Mouse (Mus musculus): ENCODE measurements at regions not wholly inside any gene's neighbourhood (a gene's known extent, or its start where the extent isn't known, plus 50 kb on each side); places are given as distances from the start of the nearest gene placed in this dataset.

- no peak overlapping the region for H3K27ac ChIP-seq (ENCODE audit: insufficient read depth, low read depth, low read length)
- H3K4me3 ChIP-seq (ENCODE audit: insufficient read depth, low read length) = no peak overlapping the region
- H3K4me1 ChIP-seq (ENCODE audit: control insufficient read depth, insufficient read depth, low read length) = peaks cover 6% of the 10 kb centered on the region
- no peak for TF ChIP-seq POLR2A (IDR thresholded peaks at IDR 0.05; ENCODE audit: borderline replicate concordance, low read depth, low read length)
- no peak for TF ChIP-seq CTCF (IDR thresholded peaks at IDR 0.05; ENCODE audit: low read depth, low read length)
Observed at GRCm38 (mm10) chr12:12147088-12147687, 114.8 kb upstream of the Fam49a start.

GRCm38 (mm10) chr12:12147847-12148246 is 114.1 kb upstream of the Fam49a start:
- TF ChIP-seq CTCF (IDR thresholded peaks at IDR 0.05; ENCODE audit: low read depth, low read length) (no peak), POLR2A (IDR thresholded peaks at IDR 0.05; ENCODE audit: borderline replicate concordance, low read depth, low read length) (no peak)

GRCm38 (mm10) chr12:12148659-12149399 is 113.1 kb upstream of the Fam49a start:
- Histone ChIP-seq H3K27ac (ENCODE audit: insufficient read depth, low read depth, low read length) (no peak overlapping the region), H3K4me1 (ENCODE audit: control insufficient read depth, insufficient read depth, low read length) (peaks cover 6% of the 10 kb centered on the region), H3K4me3 (ENCODE audit: insufficient read depth, low read length) (no peak overlapping the region)
- TF ChIP-seq CTCF (IDR thresholded peaks at IDR 0.05; ENCODE audit: low read depth, low read length) (no peak), POLR2A (IDR thresholded peaks at IDR 0.05; ENCODE audit: borderline replicate concordance, low read depth, low read length) (no peak)

More at GRCm38 (mm10) chr12:12147847-12148246, 114.1 kb upstream of the Fam49a start:
- H3K27ac ChIP-seq (ENCODE audit: insufficient read depth, low read depth, low read length) = no peak overlapping the region
- no peak overlapping the region for H3K4me3 ChIP-seq (ENCODE audit: insufficient read depth, low read length)
- H3K4me1 ChIP-seq (ENCODE audit: control insufficient read depth, insufficient read depth, low read length) = peaks cover 6% of the 10 kb centered on the region

- Histone ChIP-seq H3K4me1 (ENCODE audit: control insufficient read depth, insufficient read depth, low read length) (peaks cover 24% of the 10 kb centered on the region), H3K4me3 (ENCODE audit: insufficient read depth, low read length) (no peak overlapping the region), H3K27ac (ENCODE audit: insufficient read depth, low read depth, low read length) (peak overlapping the region; percentile 60)
- TF ChIP-seq POLR2A (IDR thresholded peaks at IDR 0.05; ENCODE audit: borderline replicate concordance, low read depth, low read length) (no peak), CTCF (IDR thresholded peaks at IDR 0.05; ENCODE audit: low read depth, low read length) (no peak)
Observed at GRCm38 (mm10) chr12:12164411-12164810, 97.5 kb upstream of the Fam49a start.

GRCm38 (mm10) chr12:12170581-12170980 is 91.4 kb upstream of the Fam49a start:
- Histone ChIP-seq H3K27ac (ENCODE audit: insufficient read depth, low read depth, low read length) (no peak overlapping the region), H3K4me3 (ENCODE audit: insufficient read depth, low read length) (no peak overlapping the region), H3K4me1 (ENCODE audit: control insufficient read depth, insufficient read depth, low read length) (peaks cover 33% of the 10 kb centered on the region)
- TF ChIP-seq CTCF (IDR thresholded peaks at IDR 0.05; ENCODE audit: low read depth, low read length) (no peak), POLR2A (IDR thresholded peaks at IDR 0.05; ENCODE audit: borderline replicate concordance, low read depth, low read length) (no peak)

GRCm38 (mm10) chr12:12172087-12172823 is 89.7 kb upstream of the Fam49a start:
- Histone ChIP-seq H3K4me1 (ENCODE audit: control insufficient read depth, insufficient read depth, low read length) (peaks cover 42% of the 10 kb centered on the region), H3K4me3 (ENCODE audit: insufficient read depth, low read length) (no peak overlapping the region), H3K27ac (ENCODE audit: insufficient read depth, low read depth, low read length) (peak overlapping the region; percentile 41)
- no peak for TF ChIP-seq CTCF (IDR thresholded peaks at IDR 0.05; ENCODE audit: low read depth, low read length)
- TF ChIP-seq POLR2A (IDR thresholded peaks at IDR 0.05; ENCODE audit: borderline replicate concordance, low read depth, low read length) = no peak

- Histone ChIP-seq H3K27ac (ENCODE audit: insufficient read depth, low read depth, low read length) (peak overlapping the region; percentile 72), H3K4me3 (ENCODE audit: insufficient read depth, low read length) (peak overlapping the region; percentile 36), H3K4me1 (ENCODE audit: control insufficient read depth, insufficient read depth, low read length) (peaks cover 37% of the 10 kb centered on the region)
- TF ChIP-seq POLR2A (IDR thresholded peaks at IDR 0.05; ENCODE audit: borderline replicate concordance, low read depth, low read length) (no peak), CTCF (IDR thresholded peaks at IDR 0.05; ENCODE audit: low read depth, low read length) (peak; percentile 94)
Observed at GRCm38 (mm10) chr12:12176331-12177263, 85.3 kb upstream of the Fam49a start.

GRCm38 (mm10) chr12:12177264-12178043 is 84.5 kb upstream of the Fam49a start:
- TF ChIP-seq POLR2A (IDR thresholded peaks at IDR 0.05; ENCODE audit: borderline replicate concordance, low read depth, low read length) = no peak
- no peak for TF ChIP-seq CTCF (IDR thresholded peaks at IDR 0.05; ENCODE audit: low read depth, low read length)
- Histone ChIP-seq H3K4me3 (ENCODE audit: insufficient read depth, low read length) (no peak overlapping the region), H3K27ac (ENCODE audit: insufficient read depth, low read depth, low read length) (0 out of 2 replicates have a peak overlapping the region, but pooled peaks have one; percentile 72), H3K4me1 (ENCODE audit: control insufficient read depth, insufficient read depth, low read length) (peaks cover 37% of the 10 kb centered on the region)

Data from bone marrow macrophage, adult 2 months (primary cell).